Mouse (Mus musculus): ENCODE measurements around the gene C530008M17Rik. TPM values are rescaled to one million over a fixed set of nuclear protein-coding genes. Genes with fewer than 3 reads are reported as not detected.

The C530008M17Rik gene
- polyA plus RNA-seq, 1 experiment from 2014 or later, result 18.9 TPM

- 94% methylated on average over 15 of the region's 15 CpGs for WGBS
- no peak for DNase-seq (ENCODE audit: low spot score)
- Histone ChIP-seq H3K36me3 (replicated peaks; ENCODE audit: control insufficient read depth, insufficient read depth, low read depth, low read length) (no peaks in the 10 kb centered on the region), H3K9ac (replicated peaks; ENCODE audit: low read length) (no peak overlapping the region), H3K9me3 (replicated peaks; ENCODE audit: control insufficient read depth, low read length) (no peaks in the 10 kb centered on the region), H3K27me3 (ENCODE audit: control insufficient read depth, insufficient read depth, low read length) (no peaks in the 10 kb centered on the region), H3K27ac (replicated peaks; ENCODE audit: low read depth, low read length) (no peak overlapping the region), H3K4me3 (ENCODE audit: low read depth, low read length) (no peak overlapping the region), H3K4me2 (ENCODE audit: low read depth, low read length) (no peak overlapping the region), H3K4me1 (ENCODE audit: control insufficient read depth, insufficient read depth, low read length) (no peaks in the 10 kb centered on the region)
- no peak for ATAC-seq (replicated peaks; ENCODE audit: insufficient number of reproducible peaks, low FRiP score, low TSS enrichment, low read depth)
Measured at GRCm38 (mm10) chr5:76684658-76685605, 28.6 kb downstream of the C530008M17Rik start.

DNA sequence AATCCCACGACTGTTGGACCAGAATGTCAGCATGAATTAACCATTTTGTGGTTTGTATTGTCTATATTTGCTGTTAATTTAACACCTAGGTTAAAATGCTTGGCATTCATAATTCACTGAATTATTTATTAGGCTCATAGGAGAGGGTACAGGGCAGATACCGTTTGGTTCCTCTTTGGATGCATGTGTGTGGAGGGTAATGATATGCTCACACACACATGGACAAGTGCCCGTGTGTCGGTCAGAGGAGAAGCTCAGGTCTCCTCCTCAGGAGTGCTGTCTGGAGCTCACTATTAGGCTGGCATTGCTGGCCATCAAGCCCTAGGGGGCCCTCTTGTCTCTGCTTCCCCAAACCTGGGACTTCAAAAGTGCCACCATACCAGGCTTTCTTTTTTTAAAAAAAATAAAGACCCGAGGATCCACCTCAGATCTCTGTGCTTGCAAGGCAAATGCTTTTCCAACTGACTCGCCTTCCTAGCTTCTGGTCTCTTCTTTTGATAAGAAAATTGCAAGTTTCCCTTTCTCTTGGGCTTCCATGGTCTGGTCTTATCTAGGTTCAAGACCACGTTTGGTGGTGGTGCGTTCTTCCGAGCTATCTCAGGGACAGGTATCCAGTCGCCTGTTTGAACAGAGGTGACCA, 31.8 kb downstream of the C530008M17Rik start:
- no peak overlapping the region for H3K4me2 ChIP-seq (ENCODE audit: low read depth, low read length)
- no peak overlapping the region for H3K9ac ChIP-seq (replicated peaks; ENCODE audit: low read length)
- WGBS, result 92% methylated on average over 10 of the region's 10 CpGs
- H3K36me3 ChIP-seq (replicated peaks; ENCODE audit: control insufficient read depth, insufficient read depth, low read depth, low read length), result no peaks in the 10 kb centered on the region
- H3K27ac ChIP-seq (replicated peaks; ENCODE audit: low read depth, low read length), result no peak overlapping the region
- DNase-seq (ENCODE audit: low spot score) (no peak), ATAC-seq (replicated peaks; ENCODE audit: insufficient number of reproducible peaks, low FRiP score, low TSS enrichment, low read depth) (no peak)
- no peaks in the 10 kb centered on the region for H3K27me3 ChIP-seq (ENCODE audit: control insufficient read depth, insufficient read depth, low read length)
- no peak overlapping the region for H3K4me3 ChIP-seq (ENCODE audit: low read depth, low read length)
- no peaks in the 10 kb centered on the region for H3K4me1 ChIP-seq (ENCODE audit: control insufficient read depth, insufficient read depth, low read length)
- no peaks in the 10 kb centered on the region for H3K9me3 ChIP-seq (replicated peaks; ENCODE audit: control insufficient read depth, low read length)

DNA sequence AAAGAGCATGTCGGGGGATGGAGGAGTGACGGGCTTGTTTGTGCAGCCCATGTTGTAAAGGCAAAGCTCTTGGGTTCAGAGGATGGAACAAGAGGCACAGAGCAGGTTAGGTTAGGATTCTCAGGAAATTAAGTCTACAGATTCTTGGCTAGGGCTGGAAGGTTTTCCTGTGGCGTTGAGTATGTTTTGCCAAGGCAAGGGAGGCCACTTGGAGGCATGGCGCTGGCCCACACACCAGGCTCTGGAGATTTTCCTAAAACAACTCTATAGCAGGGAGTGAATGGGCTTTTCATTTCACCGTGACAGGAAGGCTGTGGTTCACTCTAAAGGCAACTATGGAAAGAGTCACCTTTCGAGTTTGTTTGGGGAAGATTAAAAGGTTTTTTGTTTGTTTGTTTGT, 32.3 kb downstream of the C530008M17Rik start:
- H3K9ac ChIP-seq (replicated peaks; ENCODE audit: low read length), result no peak overlapping the region
- H3K4me1 ChIP-seq (ENCODE audit: control insufficient read depth, insufficient read depth, low read length), result no peaks in the 10 kb centered on the region
- no peak for DNase-seq (ENCODE audit: low spot score)
- no peaks in the 10 kb centered on the region for H3K36me3 ChIP-seq (replicated peaks; ENCODE audit: control insufficient read depth, insufficient read depth, low read depth, low read length)
- no peak overlapping the region for H3K4me2 ChIP-seq (ENCODE audit: low read depth, low read length)
- H3K4me3 ChIP-seq (ENCODE audit: low read depth, low read length), result no peak overlapping the region
- ATAC-seq (replicated peaks; ENCODE audit: insufficient number of reproducible peaks, low FRiP score, low TSS enrichment, low read depth), result no peak
- H3K27me3 ChIP-seq (ENCODE audit: control insufficient read depth, insufficient read depth, low read length), result no peaks in the 10 kb centered on the region
- no peak overlapping the region for H3K27ac ChIP-seq (replicated peaks; ENCODE audit: low read depth, low read length)
- 81% methylated on average over 6 of the region's 6 CpGs for WGBS
- no peaks in the 10 kb centered on the region for H3K9me3 ChIP-seq (replicated peaks; ENCODE audit: control insufficient read depth, low read length)

DNA sequence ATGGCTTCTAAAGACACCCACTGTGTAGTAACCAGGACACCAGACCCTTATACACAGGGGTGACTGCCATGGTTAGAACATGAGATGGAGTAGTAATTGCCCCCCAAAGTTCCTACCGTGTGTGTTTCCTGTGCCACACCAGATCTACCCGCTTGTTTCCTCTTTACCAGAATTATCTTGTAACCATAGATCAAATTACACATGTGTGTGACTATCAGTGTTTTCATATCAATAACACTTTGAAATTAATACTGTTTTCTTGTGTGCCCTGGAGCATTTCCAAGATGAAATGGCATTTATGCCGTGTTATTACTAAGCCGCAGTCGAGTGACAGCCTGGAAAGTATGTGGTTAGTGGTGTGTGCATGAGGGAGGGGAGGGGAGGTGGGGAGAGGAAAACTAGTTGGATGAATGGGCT, 33.9 kb downstream of the C530008M17Rik start:
- Histone ChIP-seq H3K9ac (replicated peaks; ENCODE audit: low read length) (no peak overlapping the region), H3K27me3 (ENCODE audit: control insufficient read depth, insufficient read depth, low read length) (no peaks in the 10 kb centered on the region), H3K36me3 (replicated peaks; ENCODE audit: control insufficient read depth, insufficient read depth, low read depth, low read length) (no peaks in the 10 kb centered on the region), H3K9me3 (replicated peaks; ENCODE audit: control insufficient read depth, low read length) (no peaks in the 10 kb centered on the region), H3K4me2 (ENCODE audit: low read depth, low read length) (no peak overlapping the region), H3K4me3 (ENCODE audit: low read depth, low read length) (no peak overlapping the region), H3K27ac (replicated peaks; ENCODE audit: low read depth, low read length) (no peak overlapping the region), H3K4me1 (ENCODE audit: control insufficient read depth, insufficient read depth, low read length) (no peaks in the 10 kb centered on the region)
- no peak for ATAC-seq (replicated peaks; ENCODE audit: insufficient number of reproducible peaks, low FRiP score, low TSS enrichment, low read depth)
- 68% methylated on average over 5 of the region's 5 CpGs for WGBS
- DNase-seq (ENCODE audit: low spot score), result no peak

GRCm38 (mm10) chr5:76691251-76691650, 34.9 kb downstream of the C530008M17Rik start:
- Histone ChIP-seq H3K4me1 (ENCODE audit: control insufficient read depth, insufficient read depth, low read length) (no peaks in the 10 kb centered on the region), H3K9ac (replicated peaks; ENCODE audit: low read length) (no peak overlapping the region), H3K27me3 (ENCODE audit: control insufficient read depth, insufficient read depth, low read length) (no peaks in the 10 kb centered on the region), H3K27ac (replicated peaks; ENCODE audit: low read depth, low read length) (no peak overlapping the region), H3K9me3 (replicated peaks; ENCODE audit: control insufficient read depth, low read length) (no peaks in the 10 kb centered on the region), H3K36me3 (replicated peaks; ENCODE audit: control insufficient read depth, insufficient read depth, low read depth, low read length) (no peaks in the 10 kb centered on the region), H3K4me2 (ENCODE audit: low read depth, low read length) (no peak overlapping the region), H3K4me3 (ENCODE audit: low read depth, low read length) (no peak overlapping the region)
- DNase-seq (ENCODE audit: low spot score) (no peak), ATAC-seq (replicated peaks; ENCODE audit: insufficient number of reproducible peaks, low FRiP score, low TSS enrichment, low read depth) (no peak)
- WGBS, result 91% methylated on average over 5 of the region's 5 CpGs

GRCm38 (mm10) chr5:76691706-76692424, 35.6 kb downstream of the C530008M17Rik start:
- H3K4me3 ChIP-seq (ENCODE audit: low read depth, low read length), result no peak overlapping the region
- no peak overlapping the region for H3K27ac ChIP-seq (replicated peaks; ENCODE audit: low read depth, low read length)
- H3K4me2 ChIP-seq (ENCODE audit: low read depth, low read length), result no peak overlapping the region
- no peaks in the 10 kb centered on the region for H3K4me1 ChIP-seq (ENCODE audit: control insufficient read depth, insufficient read depth, low read length)
- DNase-seq (ENCODE audit: low spot score) (no peak), ATAC-seq (replicated peaks; ENCODE audit: insufficient number of reproducible peaks, low FRiP score, low TSS enrichment, low read depth) (no peak)
- H3K36me3 ChIP-seq (replicated peaks; ENCODE audit: control insufficient read depth, insufficient read depth, low read depth, low read length), result no peaks in the 10 kb centered on the region
- no peak overlapping the region for H3K9ac ChIP-seq (replicated peaks; ENCODE audit: low read length)
- no peaks in the 10 kb centered on the region for H3K9me3 ChIP-seq (replicated peaks; ENCODE audit: control insufficient read depth, low read length)
- 85% methylated on average over 12 of the region's 12 CpGs for WGBS
- no peaks in the 10 kb centered on the region for H3K27me3 ChIP-seq (ENCODE audit: control insufficient read depth, insufficient read depth, low read length)

DNA sequence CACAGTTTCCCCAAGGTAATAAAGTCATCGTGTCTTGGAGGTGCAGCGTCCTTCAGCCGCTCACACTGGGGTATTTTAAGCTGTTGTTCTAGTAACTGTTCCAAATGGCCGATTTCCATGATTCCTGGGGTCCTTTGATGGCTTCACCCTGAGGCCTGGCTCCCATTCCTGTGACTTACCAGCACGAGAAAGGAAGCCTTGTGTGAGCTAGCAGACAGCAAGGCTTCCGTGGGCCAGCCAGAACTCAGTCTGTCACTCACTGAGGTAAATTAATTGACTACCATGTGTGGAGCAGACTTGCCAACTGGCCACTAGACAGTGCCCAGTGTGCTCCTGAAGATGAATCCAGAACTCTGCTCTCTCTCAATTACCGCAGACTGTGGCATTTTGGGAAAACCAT, 41.2 kb downstream of the C530008M17Rik start:
- ATAC-seq (replicated peaks; ENCODE audit: insufficient number of reproducible peaks, low FRiP score, low TSS enrichment, low read depth) (no peak), DNase-seq (ENCODE audit: low spot score) (no peak)
- H3K36me3 ChIP-seq (replicated peaks; ENCODE audit: control insufficient read depth, insufficient read depth, low read depth, low read length), result no peaks in the 10 kb centered on the region
- 49% methylated on average over 7 of the region's 7 CpGs for WGBS
- H3K27me3 ChIP-seq (ENCODE audit: control insufficient read depth, insufficient read depth, low read length), result no peaks in the 10 kb centered on the region
- H3K4me2 ChIP-seq (ENCODE audit: low read depth, low read length), result no peak overlapping the region
- H3K27ac ChIP-seq (replicated peaks; ENCODE audit: low read depth, low read length), result no peak overlapping the region
- H3K9me3 ChIP-seq (replicated peaks; ENCODE audit: control insufficient read depth, low read length), result no peaks in the 10 kb centered on the region
- H3K9ac ChIP-seq (replicated peaks; ENCODE audit: low read length), result no peak overlapping the region
- H3K4me3 ChIP-seq (ENCODE audit: low read depth, low read length), result no peak overlapping the region
- H3K4me1 ChIP-seq (ENCODE audit: control insufficient read depth, insufficient read depth, low read length), result no peaks in the 10 kb centered on the region

All from embryonic facial prominence, embryonic 11.5 days (tissue).